Mouse (Mus musculus) lung, embryonic 14.5 days (tissue): ENCODE results near the gene Ppp2r5d. TPM values are rescaled to one million over a fixed set of nuclear protein-coding genes. Genes with fewer than 3 reads are reported as not detected.
A peak's percentile ranks its signal among the peaks of the same experiment; 100 is the strongest.

Source experiments
- ATAC-seq: fragments of 200-750 bp; cut with Nextera tagmentation; 2 replicates; pipeline ENCODE4 v1.8.0; 2017; ENCODE audit warnings: mild to moderate bottlenecking, moderate TSS enrichment, moderate library complexity; ENCODE audit not compliant: insufficient read depth
- DNase-seq: peaks from one replicate; pipeline ENCODE4 v3.0.0-alpha.2; 2015
- H3K27ac ChIP-seq: fragments of 300-500 bp; sonication (generic); 2 replicates; pipeline ENCODE4 v1.5.1; 2014; ENCODE audit warnings: low read depth, mild to moderate bottlenecking, moderate library complexity
- H3K27me3 ChIP-seq: fragments of 300-500 bp; sonication (generic); 2 replicates; pipeline ENCODE4 v1.6.1; 2014; ENCODE audit warnings: low read length, control low read depth; ENCODE audit not compliant: insufficient read depth
- H3K36me3 ChIP-seq: fragments of 300-500 bp; sonication (generic); 2 replicates; pipeline ENCODE4 v1.6.1; 2014; ENCODE audit warnings: control low read depth; ENCODE audit not compliant: insufficient read depth
- H3K4me1 ChIP-seq: fragments of 300-500 bp; sonication (generic); 2 replicates; pipeline ENCODE4 v1.6.1; 2014; ENCODE audit warnings: antibody characterized with exemption, control low read depth; ENCODE audit not compliant: insufficient read depth
- H3K4me2 ChIP-seq: fragments of 300-500 bp; sonication (generic); 2 replicates; pipeline ENCODE4 v1.6.1; 2014; ENCODE audit warnings: mild to moderate bottlenecking
- H3K4me3 ChIP-seq: fragments of 300-500 bp; sonication (generic); 2 replicates; pipeline ENCODE4 v1.5.1; 2014; ENCODE audit warnings: low read depth, low read length
- H3K9ac ChIP-seq: fragments of 300-500 bp; sonication (generic); 2 replicates; pipeline ENCODE4 v1.6.1; 2014
- H3K9me3 ChIP-seq: fragments of 300-500 bp; sonication (generic); 2 replicates; pipeline ENCODE4 v1.6.1; 2016; ENCODE audit warnings: low read depth, low read length, control low read depth
- CTCF ChIP-seq: IDR thresholded peaks from 2 replicates; pipeline ENCODE4 v1.5.1; 2016; ENCODE audit warnings: antibody characterized with exemption, low read depth
- WGBS: fragments of 180-500 bp; shearing (Covaris S2); extraction: QIAGEN DNeasy Blood & Tissue Kit; methylation state at CpG from one replicate; pipeline ENCODE4 v1.1.7; 2014; 5-methylcytosine and 5-hydroxymethylcytosine counted together
- polyA plus RNA-seq: library from polyadenylated mRNA; unstranded; fragments of >200 nt; fragmentation: Nextera tagmentation; extraction: Ambion mirVana; gene quantifications from 2 replicates; pipeline ENCODE4 v1.2.1, GENCODE M21; 2014

The Ppp2r5d gene
- polyA plus RNA-seq = 97.6 and 104 TPM in 2 replicates

DNA sequence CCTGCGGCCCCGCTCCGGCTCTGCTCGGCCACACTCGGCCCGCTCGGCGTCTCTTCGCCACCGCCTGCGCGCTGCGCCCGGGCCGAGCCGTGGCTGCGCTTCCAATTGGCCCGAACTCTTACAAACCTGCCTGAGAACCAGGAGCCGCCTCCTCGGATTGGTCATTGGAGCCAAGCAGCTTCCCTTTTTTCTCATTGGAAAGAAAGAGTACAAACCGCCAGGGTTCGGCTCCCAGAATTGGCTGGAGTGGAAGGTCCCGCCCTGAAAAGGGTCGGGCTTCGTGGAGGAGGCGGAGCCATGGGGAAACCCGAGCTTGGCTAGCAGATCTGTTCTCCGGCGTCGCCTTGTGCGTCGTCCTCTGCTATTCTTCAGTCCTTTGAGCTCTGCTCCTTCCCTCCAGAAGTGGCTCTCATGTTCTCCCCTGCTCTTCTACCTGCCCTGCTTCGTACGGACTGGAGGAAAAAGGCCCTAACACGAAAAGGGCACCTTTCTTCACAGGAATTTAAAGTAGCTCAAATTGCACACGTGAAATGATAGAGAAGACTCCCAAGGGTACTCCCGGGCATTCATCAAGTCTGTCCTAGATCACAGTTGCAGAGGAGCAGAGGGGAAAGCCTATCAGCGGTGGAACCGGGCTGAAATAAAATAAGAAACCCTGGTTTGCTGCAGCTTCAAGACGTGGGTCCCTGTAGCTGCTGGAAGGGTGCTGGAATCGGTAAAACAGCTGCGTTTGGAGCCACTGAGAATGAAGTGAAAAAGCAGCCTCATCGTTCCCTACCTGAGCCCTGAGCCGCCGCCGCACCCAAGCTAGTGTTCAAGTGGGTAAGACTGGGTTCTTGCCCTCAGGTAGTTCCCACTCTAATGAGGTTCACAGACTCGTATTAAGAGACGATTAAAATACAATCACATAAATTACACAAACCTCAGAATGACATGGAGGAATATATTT, at the start of gene Ppp2r5d:
Ppp2r5d (minus strand) TSS at position 225 of the 949 bp plus-strand sequence.
- peak within 1 kb of the TSS; percentile 95 for H3K4me2 ChIP-seq
- peak within 1 kb of the TSS; percentile 91 for H3K9ac ChIP-seq
- no peaks in the 10 kb centered on the region for H3K9me3 ChIP-seq
- ATAC-seq = peak; percentile 96
- H3K4me3 ChIP-seq = peak within 1 kb of the TSS; percentile 93
- peak; percentile 99 for DNase-seq
- H3K27ac ChIP-seq = peak within 1 kb of the TSS; percentile 95
- peaks cover 2% of the 10 kb centered on the region; the same call in 1 of the 2 replicates for H3K36me3 ChIP-seq
- TF ChIP-seq CTCF = no peak
- no peaks in the 10 kb centered on the region for H3K27me3 ChIP-seq
- WGBS = under 1% methylated on average over 48 of the region's 48 CpGs
- H3K4me1 ChIP-seq = peaks cover 10% of the 10 kb centered on the region

DNA sequence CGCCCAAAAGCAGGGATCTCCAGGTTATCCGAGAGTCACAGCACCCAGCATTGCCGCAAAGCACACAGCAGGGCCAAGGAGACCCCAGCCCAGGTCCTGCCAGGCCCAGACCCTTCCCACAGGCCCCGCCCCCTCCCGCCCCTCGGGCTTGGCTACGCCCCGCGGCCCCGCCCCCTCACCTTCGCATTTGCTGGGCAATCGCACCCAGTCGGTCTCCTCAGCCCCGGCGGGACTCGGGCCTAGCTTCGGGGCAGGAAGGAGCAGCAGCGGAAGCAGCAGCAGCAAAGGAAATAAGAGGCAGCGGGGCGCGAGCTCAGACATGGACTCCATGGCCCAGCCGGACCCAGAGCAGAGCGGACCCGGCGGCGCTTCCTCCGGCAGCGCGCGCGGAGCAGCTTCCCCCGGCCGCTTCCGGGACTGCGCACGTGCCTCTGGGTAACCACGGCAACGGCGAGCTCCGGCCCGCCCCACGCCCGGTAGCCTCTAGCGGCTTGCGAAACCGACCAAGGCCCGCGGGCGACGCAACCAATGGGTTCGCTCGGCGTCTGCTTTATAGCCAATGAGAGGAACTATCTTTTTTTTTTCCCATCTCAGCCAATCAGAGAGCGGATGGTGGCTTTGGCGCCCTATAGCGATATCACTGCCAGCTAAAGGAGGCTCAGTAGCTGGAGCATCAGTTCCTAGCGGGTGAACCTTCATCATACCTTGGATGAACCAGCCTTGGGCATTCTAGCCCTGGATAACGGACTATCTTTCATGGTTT, 47.1 kb upstream of the Ppp2r5d start, which contains the start of gene Cnpy3:
Cnpy3 (minus strand) TSS at position 421 of the 763 bp plus-strand sequence.
- peak within 1 kb of the TSS; percentile 70 for H3K4me3 ChIP-seq
- peaks cover 5% of the 10 kb centered on the region for H3K36me3 ChIP-seq
- TF ChIP-seq CTCF = no peak
- H3K27me3 ChIP-seq = no peaks in the 10 kb centered on the region
- peak; percentile 99 for DNase-seq
- no peaks in the 10 kb centered on the region for H3K9me3 ChIP-seq
- H3K4me2 ChIP-seq = peak within 1 kb of the TSS; percentile 88
- WGBS = under 1% methylated on average over 58 of the region's 58 CpGs
- peaks cover 9% of the 10 kb centered on the region; the same call in 1 of the 2 replicates for H3K4me1 ChIP-seq
- peak; percentile 98 for ATAC-seq
- peak within 1 kb of the TSS; percentile 71 for H3K9ac ChIP-seq
- peak within 1 kb of the TSS; percentile 88 for H3K27ac ChIP-seq

DNA sequence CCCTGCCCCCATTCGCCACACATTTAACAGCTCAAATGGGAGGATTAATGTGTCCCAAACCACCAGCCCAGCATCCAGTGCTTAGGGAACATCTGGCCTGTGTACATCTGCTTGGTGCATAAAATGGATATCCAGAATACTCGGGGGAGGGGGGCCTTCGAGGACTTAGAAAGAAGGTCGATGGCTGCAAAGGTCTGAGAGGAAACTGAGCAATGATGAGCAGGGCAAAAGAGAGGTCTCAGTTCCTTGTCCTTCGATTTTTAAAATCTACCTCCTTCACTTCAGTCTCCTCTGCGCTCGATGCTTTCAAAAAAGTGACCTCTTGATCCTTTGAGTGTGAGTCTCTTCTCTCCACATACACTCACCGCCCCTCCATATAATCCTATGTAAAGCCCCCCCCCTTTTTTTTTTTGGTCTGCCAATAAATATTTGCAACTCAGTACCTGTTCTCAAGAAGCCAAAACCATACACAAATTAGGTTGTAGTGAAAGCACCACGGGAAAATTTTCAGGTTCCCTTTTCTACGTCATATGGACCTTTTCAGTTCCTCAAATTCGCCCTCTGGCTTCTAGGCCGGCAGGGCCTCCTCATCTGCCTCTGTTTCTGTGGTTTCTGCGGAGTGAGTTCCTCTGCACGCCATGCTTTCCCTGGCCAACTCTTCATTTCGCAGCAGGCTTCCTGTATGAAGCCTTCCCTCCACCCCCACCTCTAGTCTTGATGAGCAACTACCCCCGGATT, 46.3 kb upstream of the Ppp2r5d start:
- 16% methylated on average over 16 of the region's 16 CpGs for WGBS
- Histone ChIP-seq H3K36me3 (peaks cover 11% of the 10 kb centered on the region), H3K4me1 (peaks cover 9% of the 10 kb centered on the region; the same call in 1 of the 2 replicates), H3K9me3 (no peaks in the 10 kb centered on the region), H3K4me2 (peak overlapping the region; percentile 88), H3K27me3 (no peaks in the 10 kb centered on the region), H3K4me3 (peak overlapping the region; percentile 70), H3K27ac (peak overlapping the region; percentile 88), H3K9ac (peak overlapping the region; percentile 71)
- ATAC-seq = no peak; the same call in 1 of the 2 replicates
- no peak for TF ChIP-seq CTCF
- DNase-seq = peak; percentile 67

DNA sequence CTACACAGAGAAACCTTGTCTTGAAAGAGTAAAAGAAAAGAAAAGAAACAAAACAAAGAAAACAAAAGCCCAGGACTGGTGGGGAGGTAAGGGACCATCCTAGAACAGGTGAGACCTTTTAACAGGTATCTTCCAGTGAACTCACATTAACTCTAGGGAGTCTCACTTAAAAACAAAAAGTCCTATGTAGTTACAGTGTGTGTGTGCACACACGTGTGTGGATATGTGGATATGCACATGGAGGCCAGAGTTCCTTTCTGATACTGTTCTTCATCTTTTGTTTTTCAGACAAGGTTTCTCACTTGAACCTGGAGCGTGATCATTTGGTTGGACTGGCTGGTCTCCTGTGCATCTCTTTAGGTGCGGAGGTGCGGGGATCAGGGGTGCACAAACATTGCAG, 45.7 kb upstream of the Ppp2r5d start:
- ATAC-seq (no peak), DNase-seq (no peak)
- Histone ChIP-seq H3K27me3 (no peaks in the 10 kb centered on the region), H3K27ac (no peak overlapping the region), H3K9me3 (no peaks in the 10 kb centered on the region), H3K4me2 (peak overlapping the region; percentile 88), H3K36me3 (peaks cover 18% of the 10 kb centered on the region), H3K4me1 (peaks cover 9% of the 10 kb centered on the region; the same call in 1 of the 2 replicates), H3K9ac (peak overlapping the region; percentile 71; the same call in 1 of the 2 replicates), H3K4me3 (peak overlapping the region; percentile 70)
- 90% methylated on average over 4 of the region's 4 CpGs for WGBS
- TF ChIP-seq CTCF = no peak

DNA sequence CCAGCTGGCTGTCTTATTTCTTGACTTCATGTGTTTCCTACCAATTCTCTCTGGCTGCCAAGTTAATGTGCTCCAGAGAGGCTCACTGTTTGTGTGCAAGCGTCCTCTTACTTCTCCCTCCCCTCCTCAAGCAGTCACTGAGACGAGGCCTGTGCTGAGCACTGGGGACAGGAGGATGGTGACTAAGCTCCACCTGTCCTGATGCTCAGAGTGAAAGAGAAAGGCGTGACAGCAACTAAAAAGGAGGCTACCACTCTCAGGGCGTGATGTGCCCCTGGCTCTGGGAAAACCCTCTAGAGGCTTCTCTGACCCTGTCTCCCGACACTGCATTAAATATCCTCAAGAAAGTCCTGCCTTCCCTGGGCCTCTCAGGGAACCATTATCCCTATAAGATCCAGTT, 44.4 kb upstream of the Ppp2r5d start:
- Histone ChIP-seq H3K9me3 (no peaks in the 10 kb centered on the region), H3K9ac (no peak overlapping the region), H3K4me3 (no peak overlapping the region), H3K27me3 (no peaks in the 10 kb centered on the region), H3K27ac (no peak overlapping the region), H3K36me3 (peaks cover 25% of the 10 kb centered on the region), H3K4me1 (peaks cover 9% of the 10 kb centered on the region; the same call in 1 of the 2 replicates), H3K4me2 (no peak overlapping the region)
- DNase-seq (no peak), ATAC-seq (no peak)
- TF ChIP-seq CTCF = no peak
- 87% methylated on average over 5 of the region's 5 CpGs for WGBS

DNA sequence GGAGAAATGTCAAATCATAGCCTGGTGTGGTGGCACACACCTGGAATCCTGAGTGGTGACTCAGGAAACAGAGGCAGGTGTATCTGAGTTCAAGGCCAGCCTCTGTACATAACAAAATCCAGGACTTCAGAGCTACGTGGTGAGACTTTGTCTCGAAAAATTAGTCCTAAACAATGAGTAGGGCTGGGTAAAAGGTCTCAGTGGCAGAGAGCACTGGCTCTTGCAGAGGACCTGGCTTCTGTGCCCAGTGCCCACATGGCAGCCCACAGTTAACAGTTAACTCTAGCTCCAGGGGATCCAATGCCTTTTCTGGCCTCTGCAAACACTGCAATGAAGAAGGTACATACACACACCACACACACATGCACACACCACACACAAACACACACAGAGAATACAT, 42.9 kb upstream of the Ppp2r5d start:
- H3K27me3 ChIP-seq = no peaks in the 10 kb centered on the region
- WGBS = 82% methylated on average over 2 of the region's 2 CpGs

More for the DNA sequence above, 42.9 kb upstream of the Ppp2r5d start:
- Histone ChIP-seq H3K9ac (no peak overlapping the region), H3K4me2 (no peak overlapping the region), H3K4me1 (peaks cover 9% of the 10 kb centered on the region; the same call in 1 of the 2 replicates), H3K4me3 (no peak overlapping the region), H3K9me3 (no peaks in the 10 kb centered on the region), H3K36me3 (peaks cover 32% of the 10 kb centered on the region), H3K27ac (no peak overlapping the region)
- no peak for ATAC-seq
- TF ChIP-seq CTCF = no peak
- no peak for DNase-seq
